Mouse (Mus musculus): Measurements from ENCODE around the gene Ehd2.

Ehd2 gene

DNA sequence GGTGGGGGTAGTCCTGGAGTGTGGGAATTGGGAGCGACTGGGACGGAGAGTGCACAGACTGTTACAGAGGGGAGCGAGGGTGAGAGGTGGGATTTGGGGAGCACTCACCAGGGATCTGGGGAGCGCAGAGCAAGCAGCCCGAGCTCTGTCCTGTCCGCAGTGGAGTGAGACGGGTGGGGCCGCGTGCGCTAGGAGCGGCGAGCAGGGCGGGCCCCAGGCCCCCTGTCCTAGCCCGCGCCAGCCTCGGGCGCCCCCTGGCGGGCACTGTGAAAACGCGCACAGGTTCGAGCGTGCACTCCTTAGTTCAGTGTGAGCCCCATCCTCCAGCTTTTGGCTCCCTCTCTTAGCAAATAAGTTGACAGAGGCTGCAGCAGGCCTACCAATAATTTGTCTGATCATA is at the start of gene Ehd2:
Gene Ehd2 (minus strand): TSS at position 256 of the 400 bp plus-strand sequence.
- in situ Hi-C loops (cut with MboI) = no loop called here

DNA sequence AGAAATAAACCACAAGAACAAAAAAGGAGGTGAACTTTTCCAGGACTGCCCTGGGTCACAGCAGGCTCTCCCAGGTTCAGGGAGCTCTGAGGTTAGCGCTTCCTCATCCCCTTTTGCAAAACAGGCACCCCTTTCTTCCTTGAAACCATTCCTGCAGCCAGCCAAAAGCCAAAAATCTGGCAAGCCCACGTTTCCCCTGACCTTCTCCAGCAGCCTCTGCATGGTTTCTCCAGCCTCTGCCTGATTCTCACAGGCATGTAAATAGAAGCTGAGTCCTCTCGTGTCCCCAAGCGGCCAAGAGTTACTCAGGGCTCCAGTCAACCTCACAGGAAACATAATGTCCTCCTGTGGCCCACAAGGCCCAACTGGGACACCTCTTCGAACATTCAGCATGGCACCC is 48.0 kb upstream of the Ehd2 start:
- in situ Hi-C loops (cut with MboI) = no loop called here

DNA sequence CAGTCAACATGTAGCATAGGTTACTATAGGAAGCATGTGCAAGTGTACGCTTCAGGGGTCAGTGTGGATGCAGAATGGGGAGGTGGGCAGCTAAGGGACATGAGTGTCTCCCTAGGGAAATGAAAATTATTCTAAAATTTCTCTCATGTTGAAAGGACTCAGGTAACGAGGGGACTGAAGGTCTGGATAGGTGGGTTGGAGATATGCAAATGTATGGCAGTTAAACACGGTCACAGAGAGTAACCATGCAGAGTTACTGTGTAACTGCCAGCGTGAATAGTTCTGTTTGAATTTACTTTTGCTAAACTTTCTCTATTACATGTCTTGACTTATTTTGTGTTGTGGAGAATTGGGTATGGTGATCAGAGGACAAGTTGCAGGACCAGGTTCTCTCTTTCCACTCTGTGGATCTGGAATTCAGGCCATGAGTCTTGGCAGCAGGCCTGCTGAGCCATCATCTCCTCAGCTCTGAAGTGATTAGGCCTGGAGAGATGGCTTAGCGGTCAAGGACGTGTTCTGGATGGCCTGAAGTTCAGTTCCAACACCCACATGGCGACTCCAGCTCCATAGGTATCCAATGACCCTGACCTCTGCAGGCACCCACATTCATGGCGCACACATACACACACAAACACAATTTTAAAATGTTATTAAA is 47.3 kb upstream of the Ehd2 start:
- in situ Hi-C loops (cut with MboI) = no loop called here

DNA sequence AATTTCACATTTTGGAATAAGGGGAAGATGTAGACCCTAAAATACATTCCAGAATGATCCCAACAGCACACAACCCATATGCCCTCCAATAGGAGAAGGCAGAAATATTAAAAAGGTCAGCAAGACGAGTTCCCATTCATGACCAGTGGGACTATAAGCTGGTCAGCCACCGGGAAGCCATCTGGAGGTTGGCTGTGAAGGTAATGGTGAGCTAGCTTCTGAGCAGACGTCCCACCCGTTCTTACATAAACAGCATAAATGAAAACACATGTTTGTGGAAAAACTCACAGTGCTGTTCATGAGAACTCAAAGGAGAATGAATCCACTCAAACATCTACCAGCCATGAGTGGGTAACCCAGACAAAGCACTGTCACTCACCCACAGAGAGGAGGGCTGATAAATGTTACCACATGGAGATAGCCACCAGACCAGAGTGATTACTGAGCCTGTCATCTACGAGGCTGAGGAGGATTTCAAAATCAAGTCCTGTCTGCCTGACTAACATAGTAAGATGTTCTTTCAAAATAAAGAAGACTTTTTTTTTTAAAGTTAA is 46.4 kb upstream of the Ehd2 start:
- in situ Hi-C loops (cut with MboI) = no loop called here

DNA sequence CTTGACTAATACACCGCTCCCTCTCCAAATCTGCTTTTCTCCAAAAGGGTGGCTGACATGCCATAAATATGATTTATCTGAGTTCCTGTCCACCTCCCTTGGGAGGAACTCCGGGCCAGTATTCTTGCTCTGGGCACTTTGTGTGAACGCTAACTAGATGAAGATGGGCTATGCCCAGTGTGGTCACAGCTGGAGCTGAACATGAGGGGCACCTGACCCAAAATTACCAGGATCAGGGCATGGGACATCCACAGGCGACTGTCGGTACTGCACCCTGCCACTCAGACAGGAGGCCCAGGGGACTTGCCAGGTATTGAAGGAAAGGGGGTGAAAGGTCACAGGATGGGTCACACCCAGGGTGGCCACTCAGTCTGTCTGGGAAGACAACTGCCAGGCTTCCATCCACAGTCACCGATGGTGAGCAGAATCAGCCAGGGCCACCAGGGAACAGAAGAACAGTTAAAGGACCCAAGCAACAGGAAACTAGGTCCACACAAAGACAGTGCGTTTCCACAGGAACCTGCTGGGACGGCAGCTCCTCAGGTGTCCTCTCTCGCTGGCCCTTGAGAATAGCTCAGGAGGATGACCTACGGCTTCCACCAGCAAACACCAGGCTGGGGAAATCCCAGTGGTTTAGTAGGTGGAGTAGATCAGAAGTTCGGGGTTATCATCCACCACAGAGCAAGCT is 45.4 kb upstream of the Ehd2 start:
- in situ Hi-C loops (cut with MboI) = no loop called here

DNA sequence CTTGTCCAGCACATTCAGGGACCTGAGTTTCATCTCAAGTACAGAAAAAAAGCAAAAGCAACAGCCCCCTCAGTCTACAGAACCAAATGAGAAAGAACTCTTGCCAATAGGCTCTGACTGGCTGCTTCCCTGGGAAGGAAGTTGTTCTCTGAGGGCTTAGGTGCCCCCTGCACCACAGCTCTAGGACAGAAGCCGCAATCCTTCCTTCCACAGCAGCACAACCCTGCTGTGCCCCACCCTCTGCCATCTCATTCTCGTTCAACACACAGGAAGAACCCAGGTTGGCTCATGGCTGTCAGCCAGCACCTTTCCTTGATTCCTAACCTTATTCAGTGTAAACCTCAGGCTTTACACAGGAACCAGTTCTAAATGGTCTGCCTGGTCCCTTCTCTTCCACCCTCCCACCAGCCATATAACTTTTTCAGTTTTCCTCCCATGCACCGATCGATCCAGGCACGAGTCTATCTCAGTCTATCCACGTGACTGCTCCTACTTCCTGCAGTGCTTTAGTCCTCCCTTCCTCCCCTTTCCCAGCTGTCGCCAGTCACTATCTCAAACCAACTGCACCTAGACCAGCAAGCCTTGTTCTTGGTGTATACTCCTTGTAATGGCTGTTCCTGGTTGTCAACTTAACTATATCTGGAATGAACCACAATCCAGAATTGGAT is 44.2 kb upstream of the Ehd2 start:
- in situ Hi-C loops (cut with MboI) = no loop called here

DNA sequence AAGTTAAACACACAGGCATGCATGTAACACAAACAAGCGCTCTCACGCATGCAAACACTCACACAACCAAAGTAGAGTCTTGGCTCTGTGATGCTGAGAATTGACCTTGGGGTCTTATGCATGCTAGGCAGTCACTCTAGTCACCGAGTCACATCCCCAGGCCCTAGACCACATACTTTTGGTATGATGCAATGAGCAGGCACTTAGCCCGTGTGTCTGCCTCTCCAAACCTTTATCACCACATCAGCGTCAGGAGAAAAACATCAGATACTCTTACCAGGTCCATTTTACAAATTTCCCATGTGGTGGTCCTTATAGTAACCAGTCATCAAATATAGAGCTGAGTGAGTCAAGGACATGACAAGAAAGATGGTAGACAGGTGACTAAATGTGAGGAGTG is 43.3 kb upstream of the Ehd2 start:
- in situ Hi-C loops (cut with MboI) = no loop called here

DNA sequence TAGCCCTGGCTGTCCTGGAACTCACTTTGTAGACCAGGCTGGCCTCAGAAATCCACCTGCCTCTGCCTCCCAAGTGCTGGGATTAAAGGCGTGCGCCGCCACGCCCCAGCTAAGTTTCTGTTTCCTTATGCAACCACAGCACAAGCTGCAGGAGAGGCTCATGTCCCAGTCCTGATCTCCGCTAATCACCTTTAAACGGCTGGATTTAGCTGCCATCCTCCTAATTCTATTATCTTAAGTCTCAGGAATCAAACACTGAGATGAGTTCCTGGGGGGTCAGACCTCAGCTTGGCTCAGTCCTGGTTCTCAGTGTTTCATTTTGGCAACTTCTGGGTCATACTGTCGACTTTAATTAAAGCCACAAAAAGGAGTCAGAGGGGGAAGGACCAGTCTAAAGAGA is 42.3 kb upstream of the Ehd2 start:
- in situ Hi-C loops (cut with MboI) = no loop called here

DNA sequence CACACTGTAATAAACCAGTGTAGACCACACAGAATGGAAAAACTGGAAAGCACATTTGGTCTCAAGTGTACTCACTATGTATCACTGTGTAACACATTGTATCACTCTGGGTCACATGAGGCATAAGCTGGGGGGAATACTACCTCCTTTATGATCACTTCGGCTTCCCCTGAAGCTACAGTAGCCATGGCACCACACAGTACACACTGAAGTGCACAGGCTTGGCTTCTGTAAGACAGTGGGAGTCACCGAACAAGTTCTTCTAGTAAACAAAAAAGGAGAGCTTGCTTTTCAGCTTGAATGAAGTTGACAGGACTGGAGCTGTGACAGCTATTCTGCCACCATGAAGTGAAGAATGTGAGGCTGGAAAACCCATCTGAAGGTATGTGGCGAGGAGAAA is 37.7 kb upstream of the Ehd2 start:
- in situ Hi-C loops (cut with MboI) = no loop called here

DNA sequence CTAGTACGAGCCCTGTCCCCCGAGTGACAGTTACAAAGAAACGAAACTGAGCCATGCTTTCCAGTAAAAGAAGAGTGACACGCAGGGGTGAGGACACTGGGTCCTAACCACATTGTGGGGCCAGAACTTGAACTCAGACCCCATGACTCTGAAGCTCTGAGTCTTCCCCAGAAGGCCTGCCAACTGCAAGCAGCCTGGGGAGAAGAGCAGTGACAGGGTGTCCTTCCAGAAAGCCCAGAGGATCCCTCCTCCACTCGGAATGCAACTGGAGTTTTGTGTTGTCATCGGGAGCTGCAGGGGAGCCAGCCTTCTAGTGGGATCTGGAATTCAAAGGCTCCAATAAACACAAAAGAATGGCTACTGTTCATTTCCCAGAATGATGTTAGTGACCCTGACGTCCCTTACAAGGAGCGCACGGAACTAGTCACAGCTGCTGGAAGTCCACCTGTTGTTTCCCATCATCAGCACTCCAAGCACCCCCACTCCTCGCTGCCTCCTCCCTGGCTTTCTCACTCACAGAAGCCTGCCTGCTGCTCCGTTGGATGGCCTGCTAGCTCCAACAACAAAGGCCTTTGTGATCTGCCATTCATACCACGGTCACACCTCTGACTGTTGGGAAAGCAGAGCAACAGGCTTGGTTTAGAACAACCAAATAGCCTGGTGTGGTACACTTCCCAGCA is 37.0 kb upstream of the Ehd2 start:
- in situ Hi-C loops (cut with MboI) = no loop called here

DNA sequence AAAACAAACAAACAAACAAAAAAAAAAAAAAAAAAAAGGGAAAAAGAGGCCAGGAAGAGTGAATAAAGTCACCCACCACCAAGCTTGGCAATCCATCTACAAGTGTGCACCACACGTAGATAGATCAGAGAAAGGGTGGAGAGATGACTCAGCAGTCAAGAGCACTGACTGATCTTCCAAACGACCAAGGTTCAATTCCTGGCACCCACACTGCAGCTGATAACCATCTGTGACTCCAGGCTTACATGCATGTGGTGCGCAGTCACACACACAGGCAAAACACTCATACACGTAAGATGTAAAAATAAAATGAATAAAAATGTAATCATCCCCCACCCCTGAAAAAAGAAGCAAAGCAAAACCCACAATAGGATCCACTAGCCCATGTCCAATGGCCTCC is 35.7 kb upstream of the Ehd2 start:
- in situ Hi-C loops (cut with MboI) = no loop called here

DNA sequence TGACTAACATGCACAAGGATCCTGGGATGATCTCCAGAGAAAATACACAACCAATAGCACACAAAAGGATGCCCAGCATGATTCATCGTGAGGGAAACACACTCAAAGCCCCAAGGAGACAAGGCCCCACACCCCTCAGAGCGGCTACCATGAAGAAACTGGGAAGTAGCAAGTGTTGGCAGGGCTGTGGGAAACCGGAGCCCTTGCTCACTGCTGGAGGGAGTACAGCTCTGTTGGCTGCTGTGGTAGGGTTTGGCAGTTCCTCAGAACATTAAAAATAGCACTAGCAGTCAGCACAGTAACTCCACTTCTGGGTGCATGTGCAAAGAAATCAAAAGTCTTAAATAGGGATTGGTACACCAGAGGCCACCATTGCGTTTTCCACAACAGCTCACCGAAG is 34.8 kb upstream of the Ehd2 start:
- in situ Hi-C loops (cut with MboI) = no loop called here

DNA sequence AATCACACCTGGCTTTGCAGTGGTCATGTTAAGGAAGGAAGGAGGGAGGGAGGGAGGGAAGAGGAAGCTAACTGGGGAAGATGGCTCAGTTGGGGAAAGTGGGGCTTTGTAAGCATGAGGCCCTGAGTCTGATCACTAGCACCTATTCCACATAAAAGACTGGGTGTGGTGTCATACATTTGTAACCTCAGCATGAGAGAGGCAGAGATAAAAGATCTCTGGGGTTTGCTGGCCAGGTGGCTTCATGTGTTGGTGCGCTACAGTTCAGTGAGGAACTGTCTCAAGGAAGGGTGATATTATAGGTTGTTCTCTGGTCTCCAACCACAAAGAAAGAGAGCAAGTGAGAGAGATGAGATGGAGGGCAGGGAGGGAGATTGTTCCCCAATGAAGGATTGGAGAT is 34.3 kb upstream of the Ehd2 start:
- in situ Hi-C loops (cut with MboI) = no loop called here

DNA sequence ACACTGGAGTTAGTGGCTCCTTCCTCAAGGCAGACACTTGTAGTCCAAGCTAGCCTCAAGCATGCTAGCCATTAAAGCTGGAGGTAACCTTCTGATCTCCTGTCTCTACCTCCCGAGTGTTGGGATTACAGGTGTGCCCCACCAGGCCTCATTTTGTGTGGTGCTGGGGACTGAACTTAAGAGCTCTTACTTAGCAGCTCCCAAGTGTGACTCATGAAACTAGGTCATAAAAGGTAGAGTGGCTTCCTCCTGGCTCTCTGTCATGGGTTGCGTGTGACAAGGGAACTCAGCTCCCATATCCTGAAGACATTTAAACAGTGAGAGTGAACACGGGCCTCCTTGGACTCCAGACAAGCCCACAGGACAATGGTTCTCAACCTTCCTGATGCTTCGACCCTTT is 26.4 kb upstream of the Ehd2 start:
- in situ Hi-C loops (cut with MboI) = no loop called here

DNA sequence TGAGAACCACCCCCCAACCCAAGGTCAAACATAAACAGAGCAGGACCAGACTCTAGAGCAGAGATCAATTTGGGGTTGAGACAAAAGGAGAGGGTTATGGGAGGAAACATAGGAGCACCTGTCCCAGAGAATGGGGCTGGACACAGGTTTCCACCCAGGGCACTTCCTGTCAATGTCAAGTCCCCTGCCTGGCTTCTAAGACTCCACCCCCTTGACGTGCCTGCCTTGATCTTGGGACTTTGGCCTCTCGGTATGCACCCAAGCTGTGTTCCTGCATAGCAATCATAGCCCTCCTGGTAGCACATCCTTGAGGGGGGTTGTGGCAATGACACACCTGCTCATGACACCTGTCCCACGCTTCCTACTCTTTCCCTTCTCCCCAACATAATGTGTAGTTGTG is 25.8 kb upstream of the Ehd2 start:
- in situ Hi-C loops (cut with MboI) = no loop called here

DNA sequence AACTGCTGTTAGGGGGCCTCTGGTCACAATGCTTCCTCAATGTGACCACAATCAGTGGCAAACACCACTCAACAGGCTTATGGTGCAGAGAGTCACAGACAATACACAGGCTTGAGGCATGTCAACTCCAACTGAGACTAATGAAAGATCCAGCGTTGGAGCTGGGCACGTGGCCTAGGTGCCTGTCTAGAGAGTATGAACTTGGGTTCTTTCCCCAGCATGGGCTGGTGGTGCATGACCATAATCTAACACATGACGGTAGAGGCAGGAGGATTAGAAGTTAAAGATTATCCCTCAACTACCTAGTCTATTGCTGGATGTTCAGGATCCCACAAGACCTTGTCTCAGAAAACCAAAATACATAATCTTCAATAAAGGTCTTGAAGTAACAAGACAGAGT is 24.4 kb upstream of the Ehd2 start:
- in situ Hi-C loops (cut with MboI) = no loop called here

DNA sequence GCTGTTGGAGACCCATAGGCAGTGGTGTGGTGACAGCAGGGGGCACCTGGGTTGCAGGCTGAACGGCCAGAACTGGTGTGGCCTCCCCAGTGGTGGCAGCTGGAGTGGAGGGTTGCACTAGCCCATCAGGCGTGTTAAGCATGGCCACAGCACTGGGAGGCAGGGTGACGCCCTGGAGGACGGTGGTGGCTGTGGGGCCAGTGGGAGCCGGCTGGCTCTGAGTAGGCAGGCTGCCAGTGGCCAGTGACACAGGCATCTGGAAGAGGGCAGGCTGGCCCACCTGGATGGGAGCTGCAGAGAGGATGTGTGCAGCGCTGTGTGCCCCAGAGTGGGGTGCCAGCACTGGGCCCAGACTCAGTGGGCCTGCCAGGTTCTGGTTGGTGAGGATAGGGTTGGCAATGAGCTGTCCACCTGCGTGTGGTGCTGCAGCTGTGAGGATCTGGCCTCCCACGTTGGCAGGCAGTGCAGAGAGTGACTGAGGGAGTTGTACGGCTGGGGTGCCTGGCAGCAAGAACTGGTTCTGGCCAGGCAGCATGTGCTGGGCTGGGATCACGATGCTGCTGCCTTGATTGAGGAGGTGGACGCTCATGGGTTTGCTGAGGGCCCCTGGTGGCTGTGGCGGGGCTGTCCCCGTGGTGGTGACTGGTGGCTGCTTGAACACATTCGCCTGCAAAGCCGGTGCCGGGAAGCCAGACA is 20.4 kb upstream of the Ehd2 start:
- in situ Hi-C loops (cut with MboI) = loop anchor here (10.0 kb wide), 1 partner anchor 157 kb away; no protein-coding TSS in a partner anchor

DNA sequence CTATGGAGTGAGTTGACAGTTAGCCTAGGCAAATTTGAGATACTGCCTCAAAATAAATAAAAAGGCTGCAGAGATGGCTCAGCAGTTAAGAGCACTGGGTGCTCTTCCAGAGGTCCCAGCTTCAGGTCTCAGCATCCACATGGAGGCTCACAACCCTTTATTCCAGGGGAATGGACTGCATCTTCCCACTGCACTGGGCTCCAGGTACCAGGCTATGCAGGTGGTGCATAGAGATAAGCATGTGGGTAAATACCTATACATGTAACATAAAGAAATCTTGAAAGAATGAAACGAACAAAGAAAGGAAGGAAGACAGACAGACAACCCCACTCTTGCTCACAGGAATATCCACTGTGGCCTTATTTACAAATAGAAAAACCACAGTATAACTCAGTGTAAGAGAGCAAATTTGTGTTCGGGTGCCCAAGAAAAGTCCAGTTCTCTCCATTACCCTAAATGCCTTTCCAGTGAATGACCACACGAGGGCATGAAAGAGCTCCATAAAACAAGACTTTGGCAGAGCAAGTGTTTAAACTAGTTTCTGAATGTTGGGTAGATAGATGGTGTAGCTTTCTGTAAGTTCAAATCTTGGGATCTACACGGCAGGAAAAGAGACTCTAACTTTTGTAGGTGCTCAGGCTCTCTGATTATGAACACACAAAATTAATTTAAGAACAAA is 15.5 kb upstream of the Ehd2 start:
- in situ Hi-C loops (cut with MboI) = loop anchor here (5.0 to 10.0 kb wide), 2 partner anchors 64 to 162 kb away; partner anchors contain the start of gene Bicra

DNA sequence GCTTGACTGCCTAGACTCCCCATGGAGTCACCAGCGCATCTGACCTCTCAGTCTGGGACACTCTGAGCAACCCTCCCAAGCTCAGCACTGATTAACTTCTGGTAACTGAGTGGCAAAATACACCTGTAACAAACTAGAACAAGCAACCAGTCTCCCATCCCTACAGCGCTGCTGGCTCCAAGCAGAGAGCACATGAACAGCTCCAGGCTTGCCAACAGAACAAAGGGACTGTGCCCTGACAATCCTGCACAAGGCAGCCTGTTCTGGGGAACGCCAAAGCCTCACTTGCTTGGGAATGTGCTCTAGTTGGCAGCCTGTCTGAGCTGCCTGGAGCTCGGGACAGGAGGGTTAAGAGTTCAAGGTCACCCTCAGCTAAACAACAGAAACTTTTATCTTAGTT is 14.2 kb upstream of the Ehd2 start:
- in situ Hi-C loops (cut with MboI) = loop anchor here (5.0 to 10.0 kb wide), 2 partner anchors 66 to 163 kb away; partner anchors contain the start of gene Bicra

DNA sequence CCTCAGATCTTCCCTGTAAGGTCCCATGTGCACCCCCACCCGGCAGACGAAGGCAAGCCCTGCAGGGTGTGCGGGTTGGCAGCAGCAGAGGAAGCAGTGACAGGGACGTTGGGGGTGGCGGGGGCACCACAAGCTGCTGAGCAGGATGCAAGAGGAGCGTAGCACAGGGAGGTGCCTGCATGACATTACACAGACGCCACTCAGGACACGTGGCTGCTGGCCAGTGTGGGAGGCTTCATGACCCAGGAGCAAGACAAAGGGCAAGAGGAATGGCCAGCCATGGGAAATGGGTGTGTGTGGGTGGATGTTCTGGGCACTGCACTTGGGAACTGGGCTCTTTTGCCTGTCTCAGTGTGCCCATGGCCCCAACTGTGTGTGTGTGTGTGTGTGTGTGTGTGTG is 12.9 kb upstream of the Ehd2 start:
- in situ Hi-C loops (cut with MboI) = loop anchor here (5.0 to 10.0 kb wide), 2 partner anchors 67 to 165 kb away; partner anchors contain the start of gene Bicra

DNA sequence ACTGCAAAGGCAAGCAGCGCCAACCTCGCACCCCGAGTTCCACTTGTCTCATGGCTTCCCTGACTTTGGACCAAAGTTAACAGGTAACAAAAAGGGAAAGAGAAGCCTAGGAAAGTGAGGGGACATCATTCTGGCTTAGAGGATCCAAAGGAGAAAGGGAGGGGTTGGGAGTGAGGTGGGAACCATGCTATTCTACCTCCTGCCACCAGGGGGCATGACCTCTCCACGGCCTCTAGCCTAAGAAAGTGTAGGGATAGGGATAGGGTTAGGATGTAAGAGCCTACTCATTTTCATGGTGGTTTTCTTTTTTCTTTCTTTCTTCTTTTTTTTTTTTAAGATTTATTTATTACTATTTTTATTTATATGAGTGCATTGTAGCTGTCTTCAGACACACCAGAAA is 8.5 kb upstream of the Ehd2 start:
- in situ Hi-C loops (cut with MboI) = no loop called here

Data from mature B cell (primary cell).